Mouse (Mus musculus) kidney, postnatal 14 days (tissue): ENCODE measurements around the gene Ahsg.
"Not testable (repeated sequence)": the region's sequence is repeated elsewhere in the genome, so short reads cannot be mapped to it uniquely, and the experiment has no call there.

Experiments used
- DNase-seq: peaks from one replicate; pipeline ENCODE4 v3.0.0; 2022; ENCODE audit warnings: mixed read lengths

Gene Ahsg

GRCm38 (mm10) chr16:22941825-22942476 is 50.9 kb downstream of the Ahsg start:
- not testable (repeated sequence) for DNase-seq

- DNase-seq = no peak
Observed at GRCm38 (mm10) chr16:22947371-22947770, 56.3 kb downstream of the Ahsg start.
